Mouse (Mus musculus): ENCODE measurements around the gene Trim67.
A peak's percentile ranks its signal among the peaks of the same experiment; 100 is the strongest.

The Trim67 gene

DNA sequence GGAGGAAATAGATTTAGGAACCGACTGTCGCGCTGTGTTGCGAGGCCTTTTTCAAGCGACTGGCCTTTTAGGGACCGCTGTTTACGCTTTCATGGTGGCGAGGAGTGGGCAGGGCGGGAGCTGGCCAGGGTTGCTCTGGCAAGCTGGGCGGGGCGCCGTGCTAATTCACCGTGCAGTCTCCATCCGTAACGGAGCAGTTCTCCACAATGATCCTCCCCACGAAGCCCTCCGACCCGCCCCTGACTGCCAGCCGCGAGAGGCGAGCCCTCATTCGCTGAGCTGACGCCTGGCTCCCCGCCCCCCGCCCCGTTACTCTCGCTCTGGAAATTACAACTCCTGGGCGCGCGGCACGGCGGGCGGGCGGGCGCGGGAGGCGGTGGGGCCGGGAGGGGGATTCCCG, at the start of gene Trim67:
Gene Trim67 (plus strand): TSS at position 385 of the 400 bp plus-strand sequence.
- DNase-seq (ENCODE audit: low read depth): peak; percentile 39

- DNase-seq (ENCODE audit: low read depth): no peak
Observed at GRCm38 (mm10) chr8:124746661-124747060, 46.2 kb upstream of the Trim67 start.

DNA sequence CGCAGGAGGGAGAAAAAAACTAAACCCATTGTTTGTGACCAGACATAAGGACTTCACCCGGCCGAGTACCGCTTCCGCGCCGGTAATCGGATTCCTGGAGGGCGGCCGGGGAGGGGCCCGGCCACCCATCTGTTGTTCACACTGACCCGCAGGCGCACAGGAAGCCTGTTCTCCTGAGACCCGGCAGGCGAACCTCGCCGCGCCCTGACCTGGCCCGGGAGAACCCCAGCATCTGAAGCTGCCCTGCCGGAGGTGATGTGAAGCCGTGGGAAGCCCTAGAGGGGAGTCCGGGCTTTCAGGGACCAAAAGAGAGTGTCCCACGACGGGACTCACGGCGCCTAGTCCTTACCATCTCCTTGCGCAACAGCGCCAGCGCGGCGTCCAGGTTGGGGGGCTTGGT, 41.7 kb upstream of the Trim67 start:
- no peak for DNase-seq (ENCODE audit: low read depth)

DNA sequence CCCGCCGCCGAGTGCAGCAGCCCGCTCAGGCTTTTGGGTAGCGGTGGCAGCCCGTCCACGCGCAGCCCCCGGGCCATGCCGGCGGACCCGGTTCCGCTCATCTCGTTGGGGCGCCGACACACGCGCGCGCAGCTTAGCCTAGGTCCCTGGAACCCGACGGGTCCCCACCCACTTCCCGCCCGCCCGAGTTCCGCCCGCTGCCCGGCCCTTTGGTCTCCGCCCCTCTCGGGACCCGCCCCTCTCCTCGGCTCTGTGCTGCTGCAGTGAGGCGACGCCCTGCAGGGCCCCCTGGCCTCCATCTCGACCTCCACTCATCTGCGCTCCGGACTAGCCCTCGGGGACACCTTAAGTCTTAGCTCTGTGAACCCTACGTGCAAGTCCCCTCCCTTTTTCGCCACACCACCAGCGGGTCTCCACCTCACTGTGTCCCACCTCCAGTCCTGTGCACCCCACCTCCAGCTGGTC, 41.2 kb upstream of the Trim67 start, which contains the start of gene Fam89a:
Gene Fam89a (minus strand): TSS at position 124 of the 465 bp plus-strand sequence.
- peak; percentile 89 for DNase-seq (ENCODE audit: low read depth)

GRCm38 (mm10) chr8:124752325-124752862, 40.5 kb upstream of the Trim67 start:
- DNase-seq (ENCODE audit: low read depth): peak; percentile 63

GRCm38 (mm10) chr8:124754101-124754791, 38.6 kb upstream of the Trim67 start:
- DNase-seq (ENCODE audit: low read depth): peak; percentile 16

DNA sequence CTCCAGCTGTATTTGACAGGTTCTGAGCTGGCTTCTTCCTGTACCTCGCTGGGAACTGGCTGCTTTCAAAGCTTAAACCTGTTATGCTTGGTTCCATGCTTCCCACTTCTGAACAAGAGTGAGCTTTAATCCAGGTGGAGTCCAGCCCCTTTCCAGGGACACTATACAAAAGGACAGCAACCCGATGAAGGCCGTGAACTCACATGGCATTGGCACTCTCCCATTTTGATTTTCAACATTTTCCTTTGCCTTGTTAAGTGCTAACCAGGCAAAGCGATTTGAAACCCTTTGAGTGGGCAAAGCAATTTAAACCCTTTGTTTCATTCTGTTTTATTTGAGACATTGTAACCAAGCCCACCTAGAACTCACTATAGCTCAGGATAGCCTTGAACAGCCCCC, 38.1 kb upstream of the Trim67 start:
- DNase-seq (ENCODE audit: low read depth): no peak

DNA sequence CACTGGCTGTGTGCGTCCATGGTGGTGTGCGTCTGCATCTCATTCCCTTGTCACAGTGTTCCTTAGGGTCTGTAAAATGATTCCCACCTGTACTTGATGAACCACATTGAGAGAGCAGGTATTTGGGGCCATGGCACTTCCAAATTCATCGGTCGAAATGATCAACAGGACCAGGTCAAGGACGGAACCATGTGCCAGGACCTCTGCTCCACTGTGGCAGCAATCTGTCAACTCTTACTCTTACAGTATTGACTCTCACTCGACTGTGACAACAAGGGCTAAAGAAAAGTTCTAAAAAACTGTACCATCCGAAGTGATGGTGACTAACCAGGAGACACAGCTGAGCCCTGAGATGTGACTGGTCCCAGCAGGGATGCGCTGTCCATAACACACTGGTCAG, 37.4 kb upstream of the Trim67 start:
- no peak for DNase-seq (ENCODE audit: low read depth)

- DNase-seq (ENCODE audit: low read depth): no peak
Observed at GRCm38 (mm10) chr8:124756153-124756552, 36.7 kb upstream of the Trim67 start.

GRCm38 (mm10) chr8:124756601-124757000, 36.3 kb upstream of the Trim67 start:
- peak; percentile 79 for DNase-seq (ENCODE audit: low read depth)

DNA sequence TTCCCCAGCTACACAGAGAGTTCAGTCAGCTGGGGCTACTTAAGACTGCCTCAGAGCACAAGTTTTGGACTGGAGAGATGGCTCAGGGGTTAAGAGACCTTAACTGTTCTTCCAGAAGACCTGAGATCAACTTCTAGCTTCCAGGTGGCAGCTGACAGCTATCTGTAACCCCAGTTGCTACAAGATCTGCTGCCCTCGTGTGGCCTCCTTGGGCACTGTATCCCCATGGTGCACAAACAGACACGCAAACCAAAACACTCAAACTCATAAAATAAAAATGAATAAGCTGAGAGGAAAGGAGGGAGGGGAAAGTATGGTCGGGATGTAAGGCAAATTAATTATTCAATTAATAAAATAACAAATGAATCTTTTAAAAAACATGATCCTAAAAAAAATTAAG, 34.3 kb upstream of the Trim67 start:
- peak; percentile 81 for DNase-seq (ENCODE audit: low read depth)

DNA sequence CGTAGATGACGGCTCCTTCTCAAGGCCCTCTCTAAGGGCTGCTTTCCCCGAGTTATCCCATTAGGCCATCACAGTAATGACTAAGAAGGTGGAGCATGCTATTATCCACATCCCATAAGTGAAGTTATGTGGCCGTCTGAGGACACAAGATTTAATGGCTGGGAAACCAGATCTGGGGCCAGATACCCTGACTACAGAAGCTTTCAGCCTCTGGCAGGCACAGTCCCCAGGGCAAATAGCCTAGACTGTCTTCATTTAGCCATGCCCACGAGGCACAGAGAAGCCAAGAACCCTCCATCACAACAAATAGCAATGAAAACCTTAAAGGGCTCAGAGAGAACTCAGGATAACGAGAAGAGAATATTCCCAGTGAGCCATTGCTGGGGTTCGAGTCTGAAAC, 29.8 kb upstream of the Trim67 start:
- DNase-seq (ENCODE audit: low read depth): no peak

DNA sequence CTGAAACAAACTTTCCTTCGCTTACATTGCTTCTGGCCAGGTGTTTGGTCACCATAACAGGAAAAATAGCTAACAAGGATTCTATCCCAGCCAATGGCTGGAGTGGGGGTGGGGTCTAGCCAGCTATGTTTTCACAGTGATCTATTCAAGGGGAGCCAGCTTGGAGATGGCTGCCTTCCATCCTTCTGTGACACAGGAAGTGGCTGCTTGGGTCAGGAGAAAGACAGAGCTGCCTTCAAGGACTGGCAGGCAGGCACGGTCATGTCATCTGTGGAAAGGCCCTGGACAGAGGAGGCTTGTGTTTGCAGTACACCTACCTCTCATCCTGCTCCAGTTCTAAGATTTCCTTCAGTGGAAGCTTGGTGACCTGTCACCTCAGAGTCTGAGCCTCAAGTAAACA, 20.5 kb upstream of the Trim67 start:
- no peak for DNase-seq (ENCODE audit: low read depth)

- peak; percentile 76 for DNase-seq (ENCODE audit: low read depth)
Observed at GRCm38 (mm10) chr8:124775695-124776094, 17.2 kb upstream of the Trim67 start.

GRCm38 (mm10) chr8:124780236-124780635, 12.7 kb upstream of the Trim67 start:
- no peak for DNase-seq (ENCODE audit: low read depth)

GRCm38 (mm10) chr8:124782431-124782830, 10.5 kb upstream of the Trim67 start:
- DNase-seq (ENCODE audit: low read depth): no peak

DNA sequence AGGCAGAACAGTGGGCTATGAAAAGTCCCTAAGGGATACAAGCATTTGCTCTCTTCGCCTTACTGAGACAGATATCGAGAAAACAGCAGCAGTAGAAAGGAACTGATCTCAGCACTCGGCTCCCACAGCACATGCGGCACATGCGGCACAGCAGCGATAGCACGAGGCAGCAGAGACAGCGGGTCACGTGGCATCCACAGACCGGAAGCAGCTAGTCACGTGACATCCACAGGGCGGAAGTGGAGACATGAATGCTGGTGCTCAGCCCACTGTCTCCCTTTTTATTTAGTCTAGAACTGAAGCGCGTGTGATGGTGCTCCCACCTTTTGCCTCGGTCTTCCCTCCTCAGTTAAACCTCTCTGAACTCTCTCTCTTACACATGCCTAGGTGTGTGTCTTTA, 9.7 kb upstream of the Trim67 start:
- DNase-seq (ENCODE audit: low read depth): no peak

- DNase-seq (ENCODE audit: low read depth): no peak
Observed at GRCm38 (mm10) chr8:124784613-124785012, 8.3 kb upstream of the Trim67 start.

DNA sequence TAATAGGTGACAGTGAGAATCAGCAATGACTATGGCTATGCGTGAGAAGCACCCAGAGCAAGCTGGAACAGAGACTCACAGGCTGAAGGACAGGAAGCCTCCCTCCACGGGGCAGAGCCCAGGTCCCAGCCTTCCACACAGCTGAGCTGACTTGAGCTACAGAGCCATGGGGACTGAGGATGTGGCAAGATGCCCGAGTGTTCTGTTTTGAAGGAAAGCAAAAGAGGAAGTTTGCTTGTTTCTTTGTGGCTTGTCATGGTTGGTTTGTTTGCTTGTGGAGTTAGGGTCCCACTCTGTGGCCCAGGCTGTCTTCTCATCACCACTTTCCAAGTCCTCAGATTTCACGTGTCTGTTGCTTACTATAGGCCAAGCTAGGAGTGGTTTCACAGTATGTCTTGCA, 2.2 kb upstream of the Trim67 start:
- no peak for DNase-seq (ENCODE audit: low read depth)

DNA sequence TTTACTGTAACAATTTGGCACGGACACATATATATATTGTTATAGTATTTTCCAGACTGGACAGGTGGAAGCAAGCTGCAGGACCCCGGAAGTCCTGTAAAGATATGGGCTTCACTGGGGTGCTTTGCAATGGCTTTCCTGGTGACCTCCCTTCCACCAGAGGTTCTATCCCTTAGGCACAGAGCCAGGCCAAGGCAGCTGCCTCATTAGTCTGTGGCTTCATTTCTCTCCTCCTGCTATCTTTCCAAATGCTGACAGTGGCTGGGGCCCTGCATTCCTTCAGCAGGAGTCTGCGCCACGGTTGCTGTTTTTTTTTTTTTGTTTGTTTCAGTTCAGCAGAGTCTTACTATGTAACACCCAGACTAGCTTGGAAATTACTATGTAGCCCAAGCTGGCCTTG, 1.1 kb upstream of the Trim67 start:
- DNase-seq (ENCODE audit: low read depth): no peak

GRCm38 (mm10) chr8:124792186-124792585, 706 bp upstream of the Trim67 start:
- peak; percentile 42 for DNase-seq (ENCODE audit: low read depth)

DNA sequence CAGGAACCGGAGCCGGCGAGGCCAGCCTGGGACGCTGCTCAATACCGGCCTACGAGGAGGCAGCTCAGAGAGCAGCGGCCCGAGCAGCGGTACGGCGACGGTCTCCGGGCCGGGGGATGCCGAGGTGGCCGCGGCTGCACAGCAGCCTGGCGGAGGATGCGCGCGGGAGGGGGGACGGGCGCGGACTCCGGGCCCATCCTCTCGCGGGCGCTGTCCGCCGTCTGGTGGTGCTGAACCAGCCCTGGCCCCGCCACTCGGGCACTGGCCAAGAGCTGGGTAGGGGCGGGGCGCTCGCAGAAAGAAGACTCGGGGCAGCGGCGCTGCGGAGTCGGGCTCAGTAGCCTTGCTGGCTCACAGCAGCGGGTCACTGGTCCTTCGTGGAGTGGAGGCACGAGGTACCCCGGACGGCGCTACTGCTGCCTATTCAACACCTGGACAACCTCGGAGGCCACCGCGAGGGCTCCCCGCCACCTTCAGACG, 320 bp downstream of the Trim67 start:
- DNase-seq (ENCODE audit: low read depth): peak; percentile 79

DNA sequence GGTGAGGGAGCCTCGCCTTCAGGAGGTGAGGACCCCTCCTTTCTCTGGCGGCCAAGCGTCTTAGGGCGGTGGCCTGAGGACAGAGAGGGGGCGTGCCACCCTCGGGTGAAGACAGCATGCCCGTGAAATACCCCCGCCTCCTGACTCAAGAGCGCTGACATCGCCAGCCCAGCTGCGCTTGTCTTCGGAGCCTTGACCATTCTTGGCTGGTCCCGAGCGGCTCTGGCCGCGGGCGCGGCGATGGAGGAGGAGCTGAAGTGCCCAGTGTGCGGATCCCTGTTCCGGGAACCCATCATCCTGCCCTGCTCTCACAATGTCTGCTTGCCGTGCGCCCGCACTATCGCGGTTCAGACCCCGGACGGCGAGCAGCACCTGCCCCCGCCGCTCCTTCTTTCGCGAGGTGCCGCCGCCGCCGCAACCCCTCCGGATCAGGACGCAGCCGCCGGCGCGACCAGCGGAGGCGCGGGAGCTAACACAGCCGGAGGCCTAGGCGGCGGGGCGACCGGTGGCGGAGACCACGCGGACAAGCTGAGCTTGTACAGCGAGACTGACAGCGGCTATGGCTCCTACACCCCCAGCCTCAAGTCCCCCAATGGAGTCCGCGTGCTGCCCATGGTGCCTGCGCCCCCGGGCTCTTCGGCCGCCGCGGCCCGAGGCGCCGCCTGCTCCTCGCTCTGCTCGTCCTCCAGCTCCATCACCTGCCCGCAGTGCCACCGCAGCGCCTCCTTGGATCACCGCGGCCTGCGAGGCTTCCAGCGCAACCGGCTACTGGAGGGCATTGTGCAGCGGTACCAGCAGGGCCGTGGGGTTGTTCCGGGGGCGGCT, 981 bp downstream of the Trim67 start:
- DNase-seq (ENCODE audit: low read depth): peak; percentile 14

All from induced T-regulatory cell, adult 2 months (primary cell).